Mouse (Mus musculus) heart, embryonic 11.5 days (tissue): ENCODE results near the gene H2-M10.3. TPM values are rescaled to one million over a fixed set of nuclear protein-coding genes. Genes with fewer than 3 reads are reported as not detected.
A peak's percentile ranks its signal among the peaks of the same experiment; 100 is the strongest.

Source experiments
- ATAC-seq: fragments of 200-750 bp; cut with Nextera tagmentation; replicated peaks from 2 replicates; pipeline ENCODE4 v1.8.0; 2017; ENCODE audit warnings: moderate library complexity; ENCODE audit not compliant: insufficient number of reproducible peaks, low FRiP score, low TSS enrichment
- H3K27ac ChIP-seq: fragments of 300-500 bp; sonication (generic); 2 replicates; pipeline ENCODE4 v1.5.1; 2014; ENCODE audit warnings: mild to moderate bottlenecking, low read depth, low read length
- H3K27me3 ChIP-seq: fragments of 300-500 bp; sonication (generic); 2 replicates; pipeline ENCODE4 v1.6.1; 2014; ENCODE audit warnings: mild to moderate bottlenecking, low read length, mixed read lengths; ENCODE audit not compliant: control insufficient read depth, insufficient read depth
- H3K36me3 ChIP-seq: fragments of 300-500 bp; sonication (generic); 2 replicates; pipeline ENCODE4 v1.6.1; 2014; ENCODE audit warnings: mild to moderate bottlenecking, low read length, moderate library complexity, mixed read lengths; ENCODE audit not compliant: control insufficient read depth, insufficient read depth
- H3K4me1 ChIP-seq: fragments of 300-500 bp; sonication (generic); 2 replicates; pipeline ENCODE4 v1.6.1; 2014; ENCODE audit warnings: low read length; ENCODE audit not compliant: control insufficient read depth, insufficient read depth
- H3K4me2 ChIP-seq: fragments of 300-500 bp; sonication (generic); 2 replicates; pipeline ENCODE4 v1.6.1; 2014; ENCODE audit warnings: mild to moderate bottlenecking, moderate library complexity
- H3K4me3 ChIP-seq: fragments of 300-500 bp; sonication (generic); 2 replicates; pipeline ENCODE4 v1.5.1; 2014; ENCODE audit warnings: low read depth, low read length
- H3K9ac ChIP-seq: fragments of 300-500 bp; sonication (generic); 2 replicates; pipeline ENCODE4 v1.6.1; 2014; ENCODE audit warnings: mild to moderate bottlenecking, low read depth, low read length, moderate library complexity
- H3K9me3 ChIP-seq: fragments of 300-500 bp; sonication (generic); replicated peaks from 2 replicates; pipeline ENCODE4 v1.6.1; 2016; ENCODE audit warnings: low read length; ENCODE audit not compliant: control insufficient read depth
- WGBS: fragments of 180-500 bp; shearing (Covaris S2); extraction: QIAGEN DNeasy Blood & Tissue Kit; methylation state at CpG from one replicate; pipeline ENCODE4 v1.1.7; 2014; ENCODE audit not compliant: insufficient replicate concordance; 5-methylcytosine and 5-hydroxymethylcytosine counted together
- polyA plus RNA-seq: library from polyadenylated mRNA; unstranded; fragments of >200 nt; fragmentation: Nextera tagmentation; extraction: Ambion mirVana; gene quantifications from 2 replicates; pipeline ENCODE4 v1.2.1, GENCODE M21; 2014

The H2-M10.3 gene
- polyA plus RNA-seq, 1 experiment from 2014 or later = not detected

GRCm38 (mm10) chr17:36326055-36326454 lies 42.2 kb downstream of the H2-M10.3 start, which contains the start of gene H2-M10.1:
TSS of gene H2-M10.1 (minus strand) at chr17:36326155.
- H3K4me1 ChIP-seq = no peaks in the 10 kb centered on the region
- no peak within 1 kb of the TSS for H3K9ac ChIP-seq
- H3K9me3 ChIP-seq = no peaks in the 10 kb centered on the region
- no peaks in the 10 kb centered on the region for H3K36me3 ChIP-seq
- no peak within 1 kb of the TSS for H3K4me2 ChIP-seq
- ATAC-seq = no peak
- H3K27ac ChIP-seq = no peak within 1 kb of the TSS
- 80% methylated on average over 4 of the region's 4 CpGs for WGBS
- H3K4me3 ChIP-seq = no peak within 1 kb of the TSS
- H3K27me3 ChIP-seq = no peaks in the 10 kb centered on the region

DNA sequence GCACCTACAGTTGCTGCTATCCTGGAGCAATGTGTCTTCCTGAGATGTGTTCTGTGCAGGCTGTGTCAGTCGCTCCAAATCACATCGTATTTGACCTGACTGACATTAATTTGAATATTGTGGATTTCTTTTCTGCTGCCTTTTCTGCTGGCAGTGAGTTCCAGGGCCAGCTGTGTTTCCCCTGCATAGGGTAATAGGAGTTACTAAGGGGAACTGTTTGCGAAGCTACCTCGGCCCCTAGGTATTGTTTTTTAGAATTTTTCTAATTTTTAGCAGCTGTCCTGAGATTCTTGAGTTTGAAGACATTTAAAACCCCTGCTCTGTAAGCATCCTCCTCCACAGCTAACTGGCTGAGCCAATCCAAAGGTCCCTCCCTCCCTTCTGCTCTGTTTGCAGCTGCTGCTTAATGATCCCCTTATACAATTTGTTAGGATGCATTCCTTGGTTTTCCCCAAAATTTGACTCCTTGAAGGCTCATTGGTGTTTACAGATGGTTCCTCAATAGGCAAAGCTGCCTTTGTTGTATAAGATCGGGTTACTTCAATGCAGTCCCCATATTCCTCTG lies 52.4 kb downstream of the H2-M10.3 start:
- 30% methylated on average over 5 of the region's 5 CpGs for WGBS
- H3K4me2 ChIP-seq = peak overlapping the region; percentile 87
- H3K9ac ChIP-seq = peak overlapping the region; percentile 70
- peak overlapping the region; percentile 48 for H3K4me3 ChIP-seq
- no peak overlapping the region for H3K27ac ChIP-seq
- no peak for ATAC-seq
- H3K36me3 ChIP-seq = no peaks in the 10 kb centered on the region
- H3K27me3 ChIP-seq = peaks cover 2% of the 10 kb centered on the region; the same call in 1 of the 2 replicates
- no peaks in the 10 kb centered on the region for H3K4me1 ChIP-seq
- H3K9me3 ChIP-seq = no peaks in the 10 kb centered on the region

GRCm38 (mm10) chr17:36315041-36315688 lies 53.1 kb downstream of the H2-M10.3 start:
- peak overlapping the region; percentile 48 for H3K4me3 ChIP-seq
- no peak for ATAC-seq
- H3K36me3 ChIP-seq = no peaks in the 10 kb centered on the region
- H3K9ac ChIP-seq = peak overlapping the region; percentile 70
- no peaks in the 10 kb centered on the region for H3K9me3 ChIP-seq
- peaks cover 2% of the 10 kb centered on the region; the same call in 1 of the 2 replicates for H3K27me3 ChIP-seq
- under 1% methylated on average over 19 of the region's 19 CpGs for WGBS
- H3K27ac ChIP-seq = no peak overlapping the region
- H3K4me2 ChIP-seq = peak overlapping the region; percentile 87
- H3K4me1 ChIP-seq = no peaks in the 10 kb centered on the region

Other genes starting within 250 kb of the H2-M10.3 start
- gene Gm19684, start 246.7 kb downstream of the H2-M10.3 start, polyA plus RNA-seq = not detected in 2 replicates
- not detected in 2 replicates for gene Gm7030, start 239.0 kb downstream of the H2-M10.3 start, polyA plus RNA-seq
- gene Gm8909, start 199.9 kb downstream of the H2-M10.3 start, polyA plus RNA-seq = not detected in 2 replicates
- not detected in 2 replicates for gene H2-T3, start 178.1 kb downstream of the H2-M10.3 start, polyA plus RNA-seq
- 97.9 and 100 TPM in 2 replicates for gene Rpp21, start 110.3 kb downstream of the H2-M10.3 start, polyA plus RNA-seq
- 9.1 and 9.6 TPM in 2 replicates for gene Trim39, start 96.2 kb downstream of the H2-M10.3 start, polyA plus RNA-seq
- not detected in 2 replicates for gene H2-M10.2, start 81.9 kb downstream of the H2-M10.3 start, polyA plus RNA-seq
- not detected in 2 replicates for gene H2-M10.1, start 42.3 kb downstream of the H2-M10.3 start, polyA plus RNA-seq
- not detected in 2 replicates for gene H2-M10.4, start 93.9 kb upstream of the H2-M10.3 start, polyA plus RNA-seq
- gene H2-M11, start 178.7 kb upstream of the H2-M10.3 start, polyA plus RNA-seq = not detected in 2 replicates